Mouse (Mus musculus): ENCODE results near the gene Zkscan6.

- TF ChIP-seq MYOD1 (IDR thresholded peaks at IDR 0.05; ENCODE audit: control insufficient read depth in 1 of 3, insufficient read length in 2 of 3, low read depth in 2 of 3) = no peak
- TF ChIP-seq POLR2A (IDR thresholded peaks at IDR 0.05; ENCODE audit: insufficient read length, low read depth) = no peak
- TF ChIP-seq POLR2AphosphoS2 (IDR thresholded peaks at IDR 0.05; ENCODE audit: insufficient read length, low read depth) = no peak
- TF ChIP-seq USF1 (IDR thresholded peaks at IDR 0.05; ENCODE audit: low read depth) = no peak
- no peak for TF ChIP-seq SRF (IDR thresholded peaks at IDR 0.05; ENCODE audit: control insufficient read depth, insufficient read length, low read depth)
- no peak for TF ChIP-seq E2F4 (IDR thresholded peaks at IDR 0.05; ENCODE audit: insufficient read depth)
- TF ChIP-seq MAX (IDR thresholded peaks at IDR 0.05; ENCODE audit: low read depth) = no peak
These were observed 17.6 kb downstream of the Zkscan6 start for GRCm38 (mm10) chr11:65824556-65824955.
